8 mouse cellular contexts compared by ENCODE assay signal in the genomic region with DNA sequence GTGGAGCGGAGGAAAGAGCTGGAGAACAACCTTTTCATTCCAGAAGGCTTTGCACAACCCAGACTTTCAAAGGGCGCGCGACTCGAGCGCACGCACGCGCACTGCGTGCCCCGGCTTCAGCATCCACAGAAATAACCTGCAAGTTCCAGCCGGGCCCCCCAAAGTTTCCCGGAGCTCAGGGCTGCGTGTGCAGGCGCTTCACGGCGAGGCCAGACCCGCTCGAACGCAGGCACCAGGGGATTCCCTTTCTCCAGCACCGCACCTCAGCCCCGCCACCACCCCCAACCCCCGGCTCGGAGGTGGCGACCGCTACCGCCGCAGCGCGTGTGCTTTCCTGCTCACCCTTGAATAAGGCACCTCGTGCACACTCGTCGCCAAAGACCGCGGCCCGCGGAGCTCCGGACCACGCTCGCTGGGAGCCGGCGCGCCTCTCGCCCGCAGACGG. TPM values are rescaled to one million over a fixed set of nuclear protein-coding genes. Genes with fewer than 3 reads are reported as not detected.
DNase-seq lines count a peak whose midpoint lies in the region; ATAC-seq lines count a peak whose summit lies in the region.

No protein-coding gene starts in this region.

- peak overlapping the region; percentile 92 for H3K27ac ChIP-seq in hindbrain, embryonic 11.5 days (ENCODE audit: low read depth, low read length)

- H3K4me2 ChIP-seq in hindbrain, embryonic 11.5 days (replicated peaks; ENCODE audit: low read depth, low read length), result peak overlapping the region; percentile 45

- no peaks in the 10 kb centered on the region for H3K36me3 ChIP-seq in hindbrain, embryonic 11.5 days (ENCODE audit: control insufficient read depth, insufficient read depth, low read length)

- 0% methylated on average over 46 of the region's 46 CpGs for WGBS in hindbrain, embryonic 11.5 days

- H3K4me3 ChIP-seq in hindbrain, embryonic 11.5 days (ENCODE audit: low read depth, low read length), result peak overlapping the region; percentile 94

- no peaks in the 10 kb centered on the region for H3K27me3 ChIP-seq in hindbrain, embryonic 11.5 days (ENCODE audit: control insufficient read depth, insufficient read depth, low read length)

- peak; percentile 68 for ATAC-seq in frontal cortex, adult (ENCODE audit: low TSS enrichment)
- peak; percentile 84 for ATAC-seq in hindbrain, embryonic 11.5 days (ENCODE audit: low FRiP score)

- peak; percentile 81 for DNase-seq in NIH3T3 (ENCODE audit: low read depth)
- DNase-seq in cerebellum, adult 8-10 months, result peak; percentile 60
- DNase-seq in hindbrain, embryonic 11.5 days (ENCODE audit: low spot score), result peak; percentile 80
- DNase-seq in layer of hippocampus, postnatal 14 days (ENCODE audit: low spot score in 2 of 2), result peak; percentile 60 to 62
- DNase-seq in lung, postnatal 14 days, result peak; percentile 47
- peak; percentile 75 for DNase-seq in right cerebral cortex, adult 18-20 months
- DNase-seq in urinary bladder, adult 2 months (ENCODE audit: low spot score), result peak; percentile 34

- H3K9me3 ChIP-seq in hindbrain, embryonic 11.5 days (ENCODE audit: control insufficient read depth, low read length), result no peaks in the 10 kb centered on the region

- peak overlapping the region; percentile 86 for H3K9ac ChIP-seq in hindbrain, embryonic 11.5 days (ENCODE audit: low read depth, low read length)

- 0 out of 2 replicates have a peak, but pooled peaks cover 2% of the 10 kb centered on the region for H3K4me1 ChIP-seq in hindbrain, embryonic 11.5 days (replicated peaks; ENCODE audit: control insufficient read depth, insufficient read depth, low read length)

RNA-seq across cellular contexts. Expression of a gene that starts 0.4 kb away (rescaled TPM):
- 39.7 and 41.3 TPM in 2 replicates for polyA plus RNA-seq in hindbrain, embryonic 11.5 days (2014; fragmentation: Nextera tagmentation; extraction: Ambion mirVana)
- total RNA-seq in layer of hippocampus, postnatal 14 days (2021), result 1 to 10 TPM; 3.2 to 3.4 TPM
- polyA plus RNA-seq in urinary bladder, adult 2 months (2012; rRNA removed), result 1.0 and 1.1 TPM in 2 replicates

RNA-seq across cellular contexts. Expression of a gene that starts 38.2 kb away (rescaled TPM):
- 6.9 and 8.2 TPM in 2 replicates for polyA plus RNA-seq in hindbrain, embryonic 11.5 days (2014; fragmentation: Nextera tagmentation; extraction: Ambion mirVana)
- 1 to 10 TPM; 5.0 to 6.9 TPM for total RNA-seq in layer of hippocampus, postnatal 14 days (2021)
- polyA plus RNA-seq in urinary bladder, adult 2 months (2012; rRNA removed), result 1.5 and 1.7 TPM in 2 replicates

RNA-seq across cellular contexts. Expression of a gene that starts 38.2 kb away (rescaled TPM):
- 108 and 111 TPM in 2 replicates for polyA plus RNA-seq in hindbrain, embryonic 11.5 days (2014; fragmentation: Nextera tagmentation; extraction: Ambion mirVana)
- 10 to 100 TPM; 42.3 to 47.7 TPM for total RNA-seq in layer of hippocampus, postnatal 14 days (2021)
- 41.5 and 51.4 TPM in 2 replicates for polyA plus RNA-seq in urinary bladder, adult 2 months (2012; rRNA removed)

RNA-seq across cellular contexts. Expression of a gene that starts 38.4 kb away (rescaled TPM):
- 0.19 and 0.43 TPM in 2 replicates for polyA plus RNA-seq in hindbrain, embryonic 11.5 days (2014; fragmentation: Nextera tagmentation; extraction: Ambion mirVana)
- 1 to 10 TPM in 1 of 2 experiments, under 1 TPM in 1; 0.99 to 2.0 TPM for total RNA-seq in layer of hippocampus, postnatal 14 days (2021)
- 3.8 and 5.3 TPM in 2 replicates for polyA plus RNA-seq in urinary bladder, adult 2 months (2012; rRNA removed)

RNA-seq across cellular contexts. Expression of a gene that starts 50.5 kb away (rescaled TPM):
- 8.6 and 11.0 TPM in 2 replicates for polyA plus RNA-seq in hindbrain, embryonic 11.5 days (2014; fragmentation: Nextera tagmentation; extraction: Ambion mirVana)
- 10 to 100 TPM in 1 of 2 experiments, 1 to 10 TPM in 1; 9.8 to 12.9 TPM for total RNA-seq in layer of hippocampus, postnatal 14 days (2021)
- 9.7 and 11.9 TPM in 2 replicates for polyA plus RNA-seq in urinary bladder, adult 2 months (2012; rRNA removed)

Comparison
In these comparisons a context has a peak if more than half of its experiments do, and no peak if none do; other contexts are left out.
1. Peak in every context shown above with its lines: DNase-seq, ATAC-seq, H3K4me3 ChIP-seq and H3K27ac ChIP-seq.
2. RNA of a gene that starts 0.4 kb away (polyA plus RNA-seq): 39.7 to 41.3 TPM in hindbrain, embryonic 11.5 days; 1.0 to 1.1 TPM in urinary bladder, adult 2 months; every median in the first group is over 10 times any median in the second.